Mouse (Mus musculus): ENCODE results near the gene Sidt1.
A peak's percentile ranks its signal among the peaks of the same experiment; 100 is the strongest.

Sidt1 gene

DNA sequence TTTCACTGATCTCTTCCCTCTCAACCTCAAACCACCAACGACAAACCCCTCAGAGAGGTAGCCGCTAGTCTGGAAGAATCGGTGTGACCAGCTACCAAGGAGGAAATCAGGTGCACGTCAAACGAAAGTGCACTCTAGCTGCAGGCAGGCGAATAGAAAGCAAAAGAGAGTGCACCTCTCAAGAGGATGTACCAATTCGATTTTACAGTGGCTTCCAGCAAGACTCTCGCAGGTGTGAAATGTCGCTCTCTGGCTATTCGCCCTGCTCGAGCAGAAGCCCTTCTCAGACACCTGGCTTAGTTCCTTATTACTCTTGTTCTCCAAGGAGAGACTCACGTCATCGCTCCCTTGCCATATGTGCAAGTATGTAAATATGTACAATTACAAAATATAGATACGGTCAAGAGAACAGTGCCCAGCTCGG, at the start of gene Sidt1:
Gene Sidt1 (minus strand): TSS at position 336 of the 424 bp plus-strand sequence.
- DNase-seq: peak; percentile 61

DNA sequence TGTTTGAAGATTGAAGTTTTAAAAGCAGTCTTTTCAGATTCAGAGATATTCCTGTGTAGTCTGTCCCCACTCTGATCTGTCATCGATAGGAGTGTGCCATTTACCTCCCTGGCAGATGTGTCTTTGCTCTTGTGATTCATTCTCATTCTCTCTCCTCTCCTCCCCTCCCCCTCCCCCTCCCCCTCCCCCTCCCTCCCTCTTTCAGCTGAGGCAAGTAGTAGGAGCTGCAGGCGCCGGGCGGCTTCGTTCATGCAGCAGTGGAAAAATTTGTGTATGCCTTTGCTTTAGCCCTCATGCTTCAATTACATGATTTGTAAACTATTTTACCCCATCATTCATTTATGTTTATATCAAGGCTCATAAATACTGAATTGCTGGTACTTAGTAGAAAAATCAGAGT, 48.6 kb upstream of the Sidt1 start:
- no peak for DNase-seq

DNA sequence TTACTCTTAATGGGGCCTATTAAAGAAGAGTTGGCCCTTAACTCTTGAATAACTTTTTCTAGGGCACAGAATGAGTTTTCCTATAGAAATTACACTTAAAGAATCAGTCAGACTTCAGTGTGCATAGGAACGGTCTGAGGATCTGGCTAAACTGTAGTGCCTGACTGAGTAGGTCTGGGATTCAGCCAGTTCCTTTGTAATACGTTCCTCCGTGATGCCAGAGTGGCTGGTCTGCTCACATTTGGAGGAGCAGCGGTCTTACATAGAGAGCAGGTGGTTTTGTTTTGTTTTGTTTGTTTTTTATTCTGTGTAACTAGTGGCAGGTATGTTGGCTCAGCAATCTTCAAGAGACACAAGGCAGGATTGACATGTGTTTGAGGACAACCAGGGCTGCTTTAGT, 47.0 kb upstream of the Sidt1 start:
- DNase-seq: no peak

DNA sequence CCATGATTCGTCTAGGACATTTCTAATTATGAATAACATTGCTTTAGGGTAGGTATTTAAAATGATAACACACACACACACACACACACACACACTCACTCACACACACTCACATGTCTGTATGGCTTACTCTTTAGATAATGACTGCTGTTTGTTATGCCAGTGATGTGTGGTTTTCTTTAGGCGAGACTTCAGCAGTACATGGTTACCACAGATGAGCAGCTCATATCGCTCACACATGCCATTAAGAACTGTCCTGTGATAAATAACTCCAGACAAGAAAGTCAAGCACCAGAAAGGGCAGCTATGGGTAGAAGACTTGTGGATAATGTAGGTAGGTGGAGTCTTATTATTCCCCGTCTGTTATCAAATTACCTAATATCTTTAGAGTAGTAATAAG, 42.5 kb upstream of the Sidt1 start:
- DNase-seq: no peak

DNA sequence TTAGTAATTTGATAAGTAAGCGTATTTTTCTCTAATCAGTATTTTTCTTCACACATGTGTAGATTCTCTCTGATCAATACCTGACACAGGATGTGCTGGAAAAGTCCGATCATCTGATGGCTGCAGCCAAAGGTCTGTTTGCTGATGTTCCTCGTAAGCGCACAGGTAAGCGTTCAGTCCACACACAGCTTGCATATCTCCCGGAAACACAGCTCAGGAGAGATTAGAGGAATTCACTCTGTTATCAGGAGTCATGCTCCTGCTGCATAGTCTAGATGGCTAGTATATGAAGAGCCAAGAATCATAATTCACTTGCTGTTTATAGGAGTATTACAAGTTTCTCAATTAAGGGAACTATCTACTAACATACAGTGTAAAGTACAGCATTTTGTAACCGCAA, 32.5 kb upstream of the Sidt1 start:
- DNase-seq: no peak

DNA sequence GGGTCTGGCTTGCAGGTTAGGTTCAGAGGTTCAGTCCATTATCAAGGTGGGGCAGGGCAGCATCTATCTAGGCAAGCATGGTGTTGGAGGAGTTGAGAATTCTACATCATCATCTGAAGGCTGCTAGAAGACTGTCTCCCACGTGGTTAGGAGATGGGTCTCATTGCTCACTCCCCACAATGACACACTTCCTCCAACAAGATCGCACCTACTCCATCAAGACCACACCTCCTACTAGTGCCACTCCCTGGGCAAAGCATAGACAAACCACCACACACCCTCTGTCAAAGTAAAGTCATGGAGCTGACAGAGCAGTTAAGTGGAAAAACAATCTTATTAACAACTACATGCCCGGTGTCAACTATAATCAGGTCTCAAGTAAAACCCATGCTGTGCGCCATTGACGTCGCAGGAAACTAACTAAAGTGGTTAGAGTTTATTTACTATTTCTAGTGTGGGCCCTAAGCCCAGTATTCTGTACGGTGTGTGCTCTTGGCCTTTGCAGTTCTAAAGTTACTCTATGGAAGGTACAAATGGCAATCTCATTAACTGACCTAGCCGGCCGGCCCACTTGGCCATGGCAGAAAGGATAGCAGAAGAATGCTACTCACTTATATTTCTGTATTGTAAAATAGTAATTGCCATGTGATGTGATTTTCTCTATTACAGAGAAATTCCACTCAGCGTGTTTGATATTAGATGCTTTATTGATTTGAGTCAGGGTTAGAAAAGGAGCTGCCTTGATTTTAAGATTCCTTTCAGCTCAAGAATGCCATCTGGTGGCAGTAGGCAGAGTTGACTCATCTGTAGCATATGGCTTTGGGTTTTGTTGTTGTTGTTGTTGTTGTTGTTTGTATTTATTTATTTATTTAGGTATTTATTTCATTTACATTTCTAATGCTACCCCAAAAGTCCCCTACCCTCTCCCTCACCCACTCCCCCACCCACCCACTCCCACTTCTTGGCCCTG, 29.2 kb upstream of the Sidt1 start:
- peak; percentile 19 for DNase-seq

DNA sequence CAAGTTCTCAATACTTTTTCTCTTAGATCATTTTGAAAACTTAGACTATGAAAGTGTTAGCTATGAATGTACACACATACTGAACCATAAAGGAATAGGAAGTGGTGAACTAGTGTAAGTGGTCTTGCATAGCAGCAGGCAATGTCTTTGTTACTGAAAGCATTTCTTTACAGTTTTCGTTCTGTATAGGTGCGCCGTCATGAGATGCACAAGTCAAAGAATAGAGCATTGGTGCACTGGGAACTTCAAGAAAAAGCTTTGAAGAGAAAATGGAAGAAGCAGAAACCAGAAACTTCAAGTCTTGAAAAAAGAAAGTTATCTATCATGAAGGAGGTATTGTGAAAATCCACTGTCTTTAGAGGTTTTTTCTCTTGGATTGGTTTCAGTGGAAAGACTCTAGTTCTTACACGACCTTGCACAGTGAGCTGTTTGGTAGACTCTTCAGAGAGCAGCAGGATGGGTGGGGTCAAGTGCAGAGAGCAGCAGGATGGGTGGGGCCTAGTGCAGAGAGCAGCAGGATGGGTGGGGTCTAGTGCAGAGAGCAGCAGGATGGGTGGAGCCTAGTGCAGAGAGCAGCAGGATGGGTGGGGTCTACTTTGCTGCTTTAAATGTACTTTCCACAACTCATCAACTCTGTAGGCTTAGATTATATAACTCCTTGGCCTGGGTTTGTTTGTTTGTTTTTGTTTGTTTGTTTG, 24.7 kb upstream of the Sidt1 start:
- no peak for DNase-seq

DNA sequence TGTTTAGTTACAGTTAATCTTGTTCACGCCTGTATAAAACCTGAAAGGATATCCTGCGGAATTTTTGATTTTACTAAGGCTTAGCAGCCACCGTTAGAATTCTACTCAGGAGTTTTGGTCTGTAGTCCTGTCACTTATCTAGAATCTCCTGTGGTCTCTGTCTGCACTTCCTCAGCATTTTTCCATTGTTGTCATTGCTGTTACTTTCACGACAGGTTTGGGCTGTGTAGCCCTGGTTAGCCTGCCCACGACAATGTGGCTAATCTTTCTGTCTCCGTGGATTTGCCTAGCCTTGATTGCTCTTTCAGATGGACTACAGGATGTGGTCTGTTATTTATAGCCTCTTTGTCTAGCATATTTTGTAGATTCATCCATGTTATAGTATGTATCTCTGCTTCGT, 23.3 kb upstream of the Sidt1 start:
- DNase-seq: no peak

DNA sequence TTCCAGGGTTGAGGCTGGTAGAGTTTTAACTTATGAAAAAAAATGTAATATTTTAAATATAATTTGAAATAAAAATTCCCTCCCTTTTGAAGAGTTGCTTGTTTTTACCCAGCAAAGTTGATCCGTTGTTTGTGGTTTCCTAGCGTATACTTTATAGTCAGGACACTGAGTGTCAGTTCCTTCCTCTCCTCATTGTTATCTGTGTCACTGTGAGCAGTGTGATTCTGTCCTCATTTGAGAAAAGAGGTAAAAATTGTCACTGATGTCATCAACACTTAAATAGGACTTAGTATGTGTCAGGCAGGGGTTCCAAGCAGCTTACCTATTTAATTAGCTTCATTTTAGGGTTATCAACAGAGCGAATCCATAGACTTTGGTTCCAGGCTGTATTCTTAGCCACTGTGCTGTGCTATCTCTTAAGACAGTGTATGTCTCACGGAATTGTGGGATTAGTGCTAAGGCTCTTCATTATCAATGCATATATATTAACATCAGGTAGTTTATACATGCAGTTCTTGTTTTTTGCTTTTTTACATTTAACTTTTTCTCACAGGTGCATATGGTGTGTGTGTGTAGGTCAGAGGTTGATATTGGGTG, 16.9 kb upstream of the Sidt1 start:
- no peak for DNase-seq

DNA sequence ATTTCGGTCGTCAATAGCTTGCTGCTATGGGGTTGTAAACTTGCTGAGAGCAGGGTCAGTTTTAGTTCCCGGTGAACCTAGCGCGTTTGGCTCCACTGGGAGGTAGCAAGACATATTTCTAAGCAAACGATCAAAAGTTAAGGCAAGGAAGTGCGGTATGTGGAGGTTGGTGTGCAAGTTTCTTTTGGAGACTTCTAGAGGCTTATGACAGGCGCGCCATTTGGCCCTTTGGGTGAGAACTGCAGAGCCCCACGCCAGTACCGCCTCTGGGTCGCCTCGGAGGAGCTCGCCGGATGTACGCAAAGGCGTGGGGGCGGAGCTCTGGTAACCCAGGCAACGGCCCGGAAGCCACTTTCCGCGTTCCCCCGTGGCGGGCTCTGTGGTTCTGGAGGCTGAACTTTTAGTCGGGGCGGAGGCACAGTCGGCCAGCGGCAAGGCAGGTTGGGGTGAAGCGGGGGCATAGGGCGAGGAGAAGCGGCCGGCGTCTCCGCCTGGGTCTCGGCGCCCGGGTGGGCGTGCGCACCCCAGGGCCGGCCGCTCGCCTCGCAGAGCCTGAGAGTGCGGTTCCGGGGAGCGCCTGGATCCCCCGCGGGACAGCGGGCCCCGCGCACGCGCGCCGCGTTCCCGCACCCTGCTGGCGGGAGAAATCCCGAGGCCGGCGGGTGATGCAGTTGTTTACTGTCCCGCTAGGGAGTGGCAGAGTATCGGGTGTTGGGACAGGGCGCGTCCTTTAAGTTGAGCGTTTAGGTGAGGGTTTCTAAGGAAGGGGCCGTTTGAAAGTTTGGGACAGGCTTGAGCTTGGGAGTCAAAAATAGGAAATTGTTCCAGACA, 14.3 kb upstream of the Sidt1 start, which contains the start of gene Spice1:
Gene Spice1 (plus strand): TSS at position 51 of the 831 bp plus-strand sequence.
- peak; percentile 90 for DNase-seq

DNA sequence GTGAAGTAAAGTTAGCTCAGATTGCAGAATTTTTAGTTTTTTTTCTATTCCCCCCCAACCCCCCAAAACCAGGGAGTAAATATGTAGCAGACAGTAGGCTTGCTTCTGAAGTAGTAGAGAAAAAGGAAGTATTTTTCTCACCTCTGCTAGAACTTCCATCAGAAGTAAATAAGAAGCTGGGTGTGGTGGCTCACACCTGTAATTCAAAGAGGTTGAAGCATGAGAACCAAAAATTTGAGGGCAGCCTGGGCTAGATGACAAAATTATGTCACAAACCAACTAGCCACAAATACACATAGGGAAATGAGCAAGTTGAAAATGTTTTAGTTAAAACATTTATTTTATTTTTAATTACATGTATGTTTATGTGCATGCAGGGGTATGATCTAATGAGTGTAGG, 4.5 kb upstream of the Sidt1 start:
- no peak for DNase-seq

DNA sequence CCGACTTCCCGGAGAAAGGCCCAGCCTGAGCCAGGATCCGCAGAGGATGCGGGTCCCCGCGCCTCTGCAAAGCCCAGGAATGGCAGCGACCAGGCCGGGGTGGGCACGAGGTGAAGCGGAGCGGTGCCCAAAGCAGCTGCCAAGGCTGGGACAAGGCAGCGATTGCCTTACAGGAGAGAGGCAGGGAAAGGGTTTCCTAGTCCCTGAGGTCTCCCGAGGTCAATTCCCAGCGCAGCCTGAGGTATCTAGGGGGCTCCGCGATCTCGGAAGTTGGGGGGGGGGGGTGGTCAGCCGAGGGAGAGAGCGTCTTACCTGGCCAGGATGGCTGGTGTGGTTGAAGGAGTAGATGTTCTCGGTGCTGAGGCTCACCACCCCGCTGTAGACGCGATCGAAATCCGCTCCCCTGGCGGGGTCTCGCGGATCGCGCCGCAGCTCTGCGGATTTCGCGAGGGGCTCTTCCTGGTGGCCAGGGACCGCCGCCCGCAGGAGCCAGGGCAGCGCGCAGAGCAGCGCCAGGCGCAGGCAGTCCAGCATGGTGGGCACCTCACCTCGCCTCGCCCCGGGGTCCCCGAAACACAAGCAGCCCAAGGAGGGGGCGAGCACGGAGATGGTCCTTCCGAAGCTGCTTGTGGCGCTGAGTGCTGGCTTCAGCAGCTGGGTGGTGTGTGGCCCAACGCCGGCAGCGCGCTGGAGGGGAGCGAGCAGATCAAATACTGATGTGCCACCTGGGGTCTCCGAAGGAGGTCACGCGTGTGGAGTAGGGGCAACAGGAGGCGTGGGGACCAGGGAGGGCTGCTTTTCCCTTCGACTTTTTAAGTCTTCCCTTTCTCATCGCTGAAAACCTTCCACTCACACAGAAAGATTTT, 768 bp downstream of the Sidt1 start:
- DNase-seq: peak; percentile 17

DNA sequence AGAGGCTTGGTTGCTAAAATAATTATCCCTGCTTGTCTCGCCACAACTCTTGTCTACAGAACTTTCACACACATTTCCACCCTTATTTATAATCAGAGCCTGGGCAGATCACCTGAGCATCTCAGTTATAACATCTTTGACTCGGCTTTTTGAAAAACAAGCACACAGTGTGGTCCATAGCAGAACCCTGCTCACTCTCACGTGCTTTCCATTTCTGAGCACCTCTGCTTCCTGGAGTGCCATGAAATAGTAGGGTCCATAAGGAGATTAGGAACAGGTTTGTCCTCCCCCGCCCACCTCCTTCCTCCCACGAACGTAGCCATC, 1.4 kb downstream of the Sidt1 start:
- DNase-seq: no peak

DNA sequence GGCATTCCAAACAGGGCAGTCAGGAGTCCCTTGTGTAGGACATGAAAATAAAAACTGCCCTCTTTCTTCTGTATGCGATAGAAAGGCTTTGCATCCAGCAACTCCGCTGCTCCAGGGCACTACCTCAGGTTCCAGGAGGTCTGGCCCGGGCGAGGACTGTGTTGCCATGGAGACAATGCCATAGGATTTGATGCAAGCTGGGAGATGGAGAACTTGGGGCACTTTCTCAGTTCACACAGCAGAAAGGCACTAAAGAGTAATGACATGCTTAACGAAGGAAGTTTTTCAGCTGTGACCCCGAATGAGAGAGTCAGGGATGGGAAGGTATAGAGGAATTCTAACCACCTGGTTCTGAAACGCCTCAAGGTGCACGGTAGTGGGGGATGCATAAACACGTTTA, 1.8 kb downstream of the Sidt1 start:
- peak; percentile 17 for DNase-seq

DNA sequence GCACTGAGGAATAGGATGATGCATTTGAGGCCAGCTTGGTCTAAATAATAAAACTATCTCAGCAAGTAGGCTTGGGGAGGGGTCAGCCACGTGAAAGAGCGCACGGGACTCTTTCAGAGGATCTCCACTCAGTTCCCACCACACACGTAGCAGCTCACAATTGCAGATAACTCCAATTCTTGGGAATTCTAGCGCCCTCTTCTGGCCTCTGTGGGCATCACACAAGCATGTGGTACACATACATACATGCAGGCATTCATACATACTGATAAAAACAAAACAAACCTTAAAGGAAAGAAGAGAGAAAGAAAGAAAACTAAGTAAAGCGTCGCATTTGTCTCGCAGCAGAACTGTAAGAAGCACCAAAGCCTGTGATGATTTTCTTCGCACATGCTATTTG, 2.3 kb downstream of the Sidt1 start:
- DNase-seq: no peak

DNA sequence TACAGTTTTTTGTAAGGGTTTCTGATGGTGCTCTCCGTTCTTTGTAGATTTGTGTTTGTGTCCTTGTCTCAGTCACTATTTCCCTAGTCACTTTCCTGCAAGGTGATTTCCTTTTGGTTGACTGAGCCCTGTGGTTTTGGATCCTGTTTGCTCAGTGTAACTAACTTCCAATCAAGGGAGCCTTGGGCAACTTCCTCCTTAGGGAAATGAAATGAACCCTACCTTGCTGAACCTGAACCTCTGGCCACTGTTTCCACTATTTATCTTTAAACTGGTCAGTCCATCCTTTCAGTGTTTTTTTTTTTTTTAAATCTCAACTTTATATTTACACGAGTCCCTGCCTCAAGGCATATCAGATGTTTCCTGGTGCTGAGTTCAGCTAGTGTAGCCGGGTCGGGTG, 4.4 kb downstream of the Sidt1 start:
- no peak for DNase-seq

DNA sequence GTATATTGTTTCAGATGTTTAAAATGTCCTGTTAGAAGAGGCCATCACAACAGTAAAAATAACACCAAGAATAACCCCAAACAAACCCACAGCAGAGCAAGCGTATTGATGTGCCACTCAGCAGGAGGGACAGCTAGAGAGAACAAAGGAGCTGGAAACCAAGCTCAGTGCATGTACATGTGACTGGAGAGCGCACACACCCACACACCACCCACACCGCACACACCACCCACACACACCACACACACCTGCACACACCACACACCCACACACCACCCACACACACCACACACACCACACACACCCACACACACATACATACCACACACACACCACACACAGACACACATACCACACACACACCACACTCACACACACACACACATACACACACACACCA, 12.8 kb downstream of the Sidt1 start:
- no peak for DNase-seq

DNA sequence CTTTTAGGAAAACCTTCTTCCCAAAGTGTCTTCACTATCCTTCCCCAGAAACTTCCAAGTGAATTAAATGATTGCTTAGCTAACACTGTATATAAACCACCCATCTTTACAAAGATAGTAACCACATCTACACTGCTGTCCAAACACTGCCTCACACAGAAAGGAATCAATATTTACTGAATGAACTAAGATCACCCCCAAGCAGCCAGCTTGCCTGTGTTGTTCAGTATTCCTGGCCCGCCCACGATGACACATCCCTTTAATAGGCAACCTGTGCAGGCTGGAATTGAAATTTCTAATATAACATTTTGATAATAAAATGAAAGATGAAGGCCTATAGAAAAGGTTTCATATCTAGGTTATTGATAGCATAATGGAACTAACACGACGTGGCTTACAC, 16.6 kb downstream of the Sidt1 start:
- DNase-seq: no peak

DNA sequence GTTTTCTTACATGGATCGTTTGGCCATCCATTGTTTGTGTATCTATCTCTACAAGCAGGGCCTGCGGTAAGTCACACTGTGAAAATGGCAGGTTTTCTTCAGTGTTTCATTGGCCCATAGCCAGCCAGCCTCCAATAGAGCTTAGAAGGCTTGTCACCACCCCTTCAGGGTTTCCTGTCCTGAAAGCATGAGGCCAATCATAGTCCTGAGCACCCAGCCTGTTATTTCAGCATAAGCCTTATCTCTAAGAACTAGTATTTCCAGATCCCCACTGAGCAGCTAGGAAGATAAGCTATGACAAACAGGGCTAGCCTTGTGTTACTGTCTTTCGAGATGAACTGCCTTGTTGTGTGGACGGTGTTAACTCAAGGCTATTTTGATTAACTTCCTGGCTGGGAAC, 19.6 kb downstream of the Sidt1 start:
- DNase-seq: no peak

DNA sequence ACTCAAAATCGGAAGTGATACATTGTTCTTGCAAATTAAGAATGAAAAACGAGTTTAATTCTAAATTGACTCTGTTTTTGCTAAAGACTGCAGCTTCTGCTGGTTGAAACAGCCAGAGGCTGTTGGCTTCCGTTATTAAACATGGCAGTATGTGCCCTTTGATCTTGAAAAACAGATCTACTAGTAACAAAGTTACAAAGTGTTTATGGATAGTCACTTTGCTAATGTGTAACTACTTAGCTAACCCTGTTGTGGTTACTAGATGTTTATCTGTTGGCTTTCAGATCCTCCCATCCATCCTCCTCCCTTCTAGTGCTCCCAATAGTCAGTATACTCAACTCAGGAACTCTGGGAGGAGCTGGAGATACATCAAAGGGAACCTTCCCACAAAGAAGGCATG, 27.4 kb downstream of the Sidt1 start:
- no peak for DNase-seq

DNA sequence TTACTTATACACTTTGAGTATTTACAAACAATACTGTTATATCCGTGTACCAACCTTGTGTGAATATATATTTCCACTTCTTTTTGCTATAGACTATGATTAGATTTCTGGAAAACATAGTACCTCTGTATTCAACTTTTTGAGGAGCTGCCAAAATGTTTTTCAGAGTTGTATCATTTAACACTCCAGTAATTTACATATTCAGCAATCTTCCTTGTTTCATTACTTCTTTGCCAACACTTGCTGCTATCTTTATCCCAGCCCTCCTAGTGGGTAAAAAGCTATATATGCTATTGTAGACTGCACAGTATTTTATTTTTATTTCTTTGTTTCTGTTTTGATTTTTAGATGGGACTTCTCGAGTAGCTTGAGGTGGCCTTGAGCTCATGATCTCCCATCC, 29.2 kb downstream of the Sidt1 start:
- no peak for DNase-seq
